Mouse (Mus musculus) MEL (cell line): ENCODE results near the gene Myod1. TPM values are rescaled to one million over a fixed set of nuclear protein-coding genes. Genes with fewer than 3 reads are reported as not detected.

Experiments
- DNase-seq: peaks from one replicate; pipeline ENCODE4 v3.0.0; 2011; ENCODE audit warnings: low read depth, low spot score
- H3K27ac ChIP-seq: 2 replicates; pipeline ENCODE4 v1.5.1; 2012; ENCODE audit warnings: low read depth, mild to moderate bottlenecking, control low read depth, low read length, moderate library complexity; ENCODE audit not compliant: control insufficient read depth
- H3K27me3 ChIP-seq, 2 experiments: fragments of 150-350 bp in 1 of 2; sonication (generic) in 1 of 2; 2 replicates each; pipeline ENCODE4 v1.6.1; 2012; ENCODE audit warnings: low read length in 2 of 2, mild to moderate bottlenecking in 2 of 2, improper control_type of control experiment in 1 of 2, moderate library complexity in 1 of 2; ENCODE audit not compliant: insufficient read depth in 2 of 2, control insufficient read depth in 1 of 2
- H3K36me3 ChIP-seq, 2 experiments: 2 replicates each; pipeline ENCODE4 v1.6.1; 2012 to 2014; ENCODE audit warnings: low read length in 2 of 2, improper control_type of control experiment in 1 of 2, inconsistent platforms in 1 of 2, mild to moderate bottlenecking in 1 of 2; ENCODE audit not compliant: insufficient read depth in 2 of 2, control insufficient read depth in 1 of 2
- H3K4me1 ChIP-seq, 2 experiments: fragments of 150-350 bp in 1 of 2; sonication (generic) in 1 of 2; 2 replicates each; pipeline ENCODE4 v1.6.1; 2012; ENCODE audit warnings: low read length in 2 of 2, improper control_type of control experiment in 1 of 2, mild to moderate bottlenecking in 1 of 2; ENCODE audit not compliant: insufficient read depth in 2 of 2, control insufficient read depth in 1 of 2
- H3K4me3 ChIP-seq, 2 experiments: fragments of 150-350 bp in 1 of 2; sonication (generic) in 1 of 2; 2 replicates each; pipeline ENCODE4 v1.5.1; 2012; ENCODE audit warnings: low read depth in 2 of 2, low read length in 2 of 2, mild to moderate bottlenecking in 2 of 2, moderate library complexity in 2 of 2, control low read depth in 1 of 2, improper control_type of control experiment in 1 of 2; ENCODE audit not compliant: control insufficient read depth in 1 of 2, insufficient read depth in 1 of 2
- H3K79me2 ChIP-seq: 2 replicates; pipeline ENCODE4 v1.6.1; 2012; ENCODE audit warnings: mild to moderate bottlenecking, low read length, moderate library complexity; ENCODE audit not compliant: control insufficient read depth, poor library complexity, insufficient read depth
- H3K9ac ChIP-seq: 2 replicates; pipeline ENCODE4 v1.6.1; 2012; ENCODE audit warnings: low read depth, mild to moderate bottlenecking, control low read depth, low read length, moderate library complexity; ENCODE audit not compliant: control insufficient read depth, poor library complexity, severe bottlenecking
- H3K9me3 ChIP-seq: fragments of 150-350 bp; sonication (generic); replicated peaks from 2 replicates; pipeline ENCODE4 v1.6.1; 2012; ENCODE audit warnings: mild to moderate bottlenecking, low read length, improper control_type of control experiment, moderate library complexity; ENCODE audit not compliant: insufficient read depth
- BHLHE40 ChIP-seq: IDR thresholded peaks from 2 replicates; pipeline ENCODE4 v1.6.1; 2012; ENCODE audit warnings: low read depth, mild to moderate bottlenecking, inconsistent platforms, low read length, improper control_type of control experiment, borderline replicate concordance
- CTCF ChIP-seq, 3 experiments: IDR thresholded peaks in 2 of 3; conservative IDR thresholded peaks in 1 of 3; 2 replicates each; pipeline ENCODE4 v1.5.1; 2011 to 2012; ENCODE audit warnings: low read length in 3 of 3, low read depth in 2 of 3, mild to moderate bottlenecking in 2 of 3, improper control_type of control experiment in 1 of 3, inconsistent platforms in 1 of 3, mixed read lengths in 1 of 3, moderate library complexity in 1 of 3; ENCODE audit not compliant: control insufficient read depth in 1 of 3, insufficient read depth in 1 of 3, poor library complexity in 1 of 3, severe bottlenecking in 1 of 3
- E2F4 ChIP-seq: IDR thresholded peaks from 2 replicates; pipeline ENCODE4 v1.6.1; 2011; ENCODE audit warnings: low read depth, low read length, improper control_type of control experiment, borderline replicate concordance
- ELF1 ChIP-seq: IDR thresholded peaks from 2 replicates; pipeline ENCODE4 v1.6.1; 2014; ENCODE audit warnings: low read depth, mild to moderate bottlenecking, inconsistent platforms, low read length, improper control_type of control experiment, moderate library complexity
- ETS1 ChIP-seq: IDR thresholded peaks from 2 replicates; pipeline ENCODE4 v1.6.1; 2012; ENCODE audit warnings: low read depth, mild to moderate bottlenecking, inconsistent platforms, low read length, improper control_type of control experiment, moderate library complexity
- GATA1 ChIP-seq: IDR thresholded peaks from 2 replicates; pipeline ENCODE4 v1.6.1; 2011; ENCODE audit warnings: low read depth, low read length, improper control_type of control experiment
- HCFC1 ChIP-seq: IDR thresholded peaks from 2 replicates; pipeline ENCODE4 v1.6.1; 2012; ENCODE audit warnings: low read depth, mild to moderate bottlenecking, inconsistent platforms, low read length, improper control_type of control experiment, moderate library complexity
- JUND ChIP-seq: IDR thresholded peaks from 2 replicates; pipeline ENCODE4 v1.6.1; 2011; ENCODE audit warnings: low read depth, mild to moderate bottlenecking, improper control_type of control experiment, low read length
- MAFK ChIP-seq: IDR thresholded peaks from 2 replicates; pipeline ENCODE4 v1.6.1; 2011; ENCODE audit warnings: low read depth, mild to moderate bottlenecking, low read length, improper control_type of control experiment, borderline replicate concordance
- MAZ ChIP-seq: IDR thresholded peaks from 2 replicates; pipeline ENCODE4 v1.6.1; 2012; ENCODE audit warnings: low read depth, mild to moderate bottlenecking, inconsistent platforms, low read length, improper control_type of control experiment
- MXI1 ChIP-seq: IDR thresholded peaks from 2 replicates; pipeline ENCODE4 v1.6.1; 2011; ENCODE audit warnings: mild to moderate bottlenecking, low read depth, low read length, improper control_type of control experiment
- MYB ChIP-seq: IDR thresholded peaks from 2 replicates; pipeline ENCODE4 v1.6.1; 2011; ENCODE audit warnings: mild to moderate bottlenecking, low read depth, low read length, improper control_type of control experiment
- NRF1 ChIP-seq: IDR thresholded peaks from 2 replicates; pipeline ENCODE4 v1.6.1; 2014; ENCODE audit warnings: low read depth, mild to moderate bottlenecking, inconsistent platforms, low read length, improper control_type of control experiment, moderate library complexity; ENCODE audit not compliant: poor library complexity, insufficient read depth, severe bottlenecking
- POLR2A ChIP-seq, 2 experiments: IDR thresholded peaks; 2 replicates each; pipeline ENCODE4 v1.6.1; 2011 to 2012; ENCODE audit warnings: low read length in 2 of 2, mild to moderate bottlenecking in 2 of 2, control low read depth in 1 of 2, improper control_type of control experiment in 1 of 2, low read depth in 1 of 2, moderate library complexity in 1 of 2; ENCODE audit not compliant: control insufficient read depth in 1 of 2, insufficient read depth in 1 of 2, poor library complexity in 1 of 2
- POLR2AphosphoS2 ChIP-seq: IDR thresholded peaks from 2 replicates; pipeline ENCODE4 v1.6.1; 2011; ENCODE audit warnings: low read length, improper control_type of control experiment
- RAD21 ChIP-seq: IDR thresholded peaks from 2 replicates; pipeline ENCODE4 v1.6.1; 2011; ENCODE audit warnings: mild to moderate bottlenecking, low read depth, low read length, improper control_type of control experiment
- RCOR1 ChIP-seq: IDR thresholded peaks from 2 replicates; pipeline ENCODE4 v1.6.1; 2012; ENCODE audit warnings: low read depth, mild to moderate bottlenecking, inconsistent platforms, low read length, improper control_type of control experiment
- SIN3A ChIP-seq: IDR thresholded peaks from 2 replicates; pipeline ENCODE4 v1.6.1; 2012; ENCODE audit warnings: low read length, improper control_type of control experiment, inconsistent platforms
- TAL1 ChIP-seq: IDR thresholded peaks from 2 replicates; pipeline ENCODE4 v1.6.1; 2012; ENCODE audit warnings: mild to moderate bottlenecking, inconsistent platforms, low read length, moderate library complexity, mixed read lengths
- TBP ChIP-seq: IDR thresholded peaks from 2 replicates; pipeline ENCODE4 v1.8.0; 2011; ENCODE audit warnings: low read depth, low read length, improper control_type of control experiment
- TCF12 ChIP-seq: IDR thresholded peaks from 2 replicates; pipeline ENCODE4 v1.6.1; 2014; ENCODE audit warnings: low read depth, mild to moderate bottlenecking, inconsistent platforms, low read length, improper control_type of control experiment, moderate library complexity
- UBTF ChIP-seq: IDR thresholded peaks from 2 replicates; pipeline ENCODE4 v1.6.1; 2012; ENCODE audit warnings: low read depth, mild to moderate bottlenecking, inconsistent platforms, low read length, improper control_type of control experiment, moderate library complexity, borderline replicate concordance; ENCODE audit not compliant: insufficient read depth
- ZC3H11A ChIP-seq: IDR thresholded peaks from 2 replicates; pipeline ENCODE4 v1.6.1; 2012; ENCODE audit warnings: low read depth, mild to moderate bottlenecking, inconsistent platforms, low read length, improper control_type of control experiment
- ZKSCAN1 ChIP-seq: IDR thresholded peaks from 2 replicates; pipeline ENCODE4 v1.6.1; 2012; ENCODE audit warnings: low read depth, mild to moderate bottlenecking, inconsistent platforms, low read length, improper control_type of control experiment, moderate library complexity
- ZMIZ1 ChIP-seq: IDR thresholded peaks from 2 replicates; pipeline ENCODE4 v1.6.1; 2012; ENCODE audit warnings: low read depth, mild to moderate bottlenecking, inconsistent platforms, low read length, improper control_type of control experiment, moderate library complexity
- polyA plus RNA-seq, 2 experiments: library from polyadenylated mRNA; stranded (reverse) in 1 of 2; unstranded in 1 of 2; fragments of >175 nt in 1 of 2; fragments of >200 nt in 1 of 2; gene quantifications; 2 replicates each; pipeline versions ENCODE4 v1.2.1 to v1.2.4; 2012; ENCODE audit warnings: low replicate concordance in 2 of 2, low read depth in 1 of 2; ENCODE audit not compliant: insufficient read length in 2 of 2, insufficient read depth in 1 of 2, missing spikeins in 1 of 2
- total RNA-seq: library from RNA; depleted of rRNA; stranded (reverse); fragments of 300-350 nt; gene quantifications from 2 replicates; pipeline ENCODE4 v1.2.3, GENCODE M21; 2012

Gene Myod1
- total and polyA plus RNA-seq, 3 experiments = not detected

GRCm38 (mm10) chr7:46361776-46362175, 14.5 kb upstream of the Myod1 start:
- no peak for TF ChIP-seq ELF1
- no peak for TF ChIP-seq SIN3A
- TF ChIP-seq TAL1 = no peak
- TF ChIP-seq GATA1 = no peak
- no peak for TF ChIP-seq JUND
- TF ChIP-seq NRF1 = no peak
- no peaks in the 10 kb centered on the region for H3K4me1 ChIP-seq
- no peaks in the 10 kb centered on the region for H3K9me3 ChIP-seq
- H3K36me3 ChIP-seq = no peaks in the 10 kb centered on the region
- H3K27me3 ChIP-seq = no peaks in the 10 kb centered on the region
- H3K9ac ChIP-seq = no peak overlapping the region
- H3K4me3 ChIP-seq = no peak overlapping the region
- no peaks in the 10 kb centered on the region for H3K79me2 ChIP-seq
- no peak overlapping the region for H3K27ac ChIP-seq
- no peak for DNase-seq

- no peaks in the 10 kb centered on the region for H3K79me2 ChIP-seq
- H3K9me3 ChIP-seq = no peaks in the 10 kb centered on the region
- H3K4me3 ChIP-seq = no peak overlapping the region
- no peak for DNase-seq
- no peak for TF ChIP-seq BHLHE40
- TF ChIP-seq UBTF = no peak
- TF ChIP-seq TCF12 = no peak
- no peak for TF ChIP-seq RCOR1
- no peak for TF ChIP-seq CTCF (IDR thresholded peaks at IDR 0.05 in 2 of 3, conservative IDR thresholded peaks at IDR 0.05 in 1 of 3; ENCODE audit: control insufficient read depth in 1 of 3, insufficient read depth in 1 of 3, low read depth in 2 of 3, low read length in 3 of 3, poor library complexity in 1 of 3, severe bottlenecking in 1 of 3)
- no peak for TF ChIP-seq JUND
- TF ChIP-seq GATA1 = no peak
- no peak for TF ChIP-seq POLR2A (IDR thresholded peaks at IDR 0.05; ENCODE audit: control insufficient read depth in 1 of 2, insufficient read depth in 1 of 2, low read depth in 1 of 2, low read length in 2 of 2, poor library complexity in 1 of 2)
- no peak for TF ChIP-seq ZC3H11A
- no peak for TF ChIP-seq POLR2AphosphoS2
- no peak overlapping the region for H3K9ac ChIP-seq
- no peaks in the 10 kb centered on the region for H3K4me1 ChIP-seq
- H3K36me3 ChIP-seq = no peaks in the 10 kb centered on the region
- no peak overlapping the region for H3K27ac ChIP-seq
- H3K27me3 ChIP-seq = no peaks in the 10 kb centered on the region
These were observed 12.1 kb upstream of the Myod1 start for GRCm38 (mm10) chr7:46364154-46364553.

DNA sequence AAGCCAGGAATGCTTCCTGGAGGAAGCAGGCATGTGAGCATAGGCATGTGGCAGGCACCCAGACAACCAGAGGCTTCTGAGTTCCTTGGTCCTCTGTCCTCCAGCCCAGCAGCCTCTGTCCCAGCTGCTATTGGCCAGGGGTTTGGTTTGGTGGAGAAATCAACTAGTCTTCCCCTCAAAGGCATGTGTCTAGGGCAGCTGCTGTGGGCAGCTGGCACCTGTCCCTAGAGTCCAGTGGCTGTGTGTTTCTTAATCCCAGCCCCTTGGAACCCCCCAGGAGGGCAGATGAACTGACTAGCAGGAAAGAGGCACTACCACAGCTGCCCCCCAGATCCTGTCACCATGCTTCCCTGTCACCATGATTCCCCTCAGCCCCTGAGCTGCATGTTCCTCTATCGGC, 10.5 kb upstream of the Myod1 start:
- no peak overlapping the region for H3K27ac ChIP-seq
- TF ChIP-seq ZMIZ1 = no peak
- TF ChIP-seq MXI1 = no peak
- no peak for TF ChIP-seq GATA1
- no peak for TF ChIP-seq MAFK
- TF ChIP-seq NRF1 = no peak
- TF ChIP-seq RCOR1 = no peak
- TF ChIP-seq HCFC1 = no peak
- no peak for TF ChIP-seq MYB
- TF ChIP-seq E2F4 = no peak
- no peak for TF ChIP-seq POLR2AphosphoS2
- no peak for TF ChIP-seq MAZ
- no peak for TF ChIP-seq POLR2A (IDR thresholded peaks at IDR 0.05; ENCODE audit: control insufficient read depth in 1 of 2, insufficient read depth in 1 of 2, low read depth in 1 of 2, low read length in 2 of 2, poor library complexity in 1 of 2)
- no peak for TF ChIP-seq ETS1
- no peak for TF ChIP-seq ZKSCAN1
- no peak for TF ChIP-seq SIN3A
- no peak for TF ChIP-seq CTCF (IDR thresholded peaks at IDR 0.05 in 2 of 3, conservative IDR thresholded peaks at IDR 0.05 in 1 of 3; ENCODE audit: control insufficient read depth in 1 of 3, insufficient read depth in 1 of 3, low read depth in 2 of 3, low read length in 3 of 3, poor library complexity in 1 of 3, severe bottlenecking in 1 of 3)
- TF ChIP-seq TBP = no peak
- no peak for TF ChIP-seq RAD21
- TF ChIP-seq, all 39 proteins: peak for 0
- H3K4me1 ChIP-seq = no peaks in the 10 kb centered on the region
- no peak overlapping the region for H3K9ac ChIP-seq
- DNase-seq = no peak
- no peak overlapping the region for H3K4me3 ChIP-seq
- H3K79me2 ChIP-seq = no peaks in the 10 kb centered on the region
- no peaks in the 10 kb centered on the region for H3K9me3 ChIP-seq
- H3K27me3 ChIP-seq = no peaks in the 10 kb centered on the region
- H3K36me3 ChIP-seq = no peaks in the 10 kb centered on the region
